Mouse (Mus musculus): ENCODE data around the gene Pkdrej.

The Pkdrej gene

DNA sequence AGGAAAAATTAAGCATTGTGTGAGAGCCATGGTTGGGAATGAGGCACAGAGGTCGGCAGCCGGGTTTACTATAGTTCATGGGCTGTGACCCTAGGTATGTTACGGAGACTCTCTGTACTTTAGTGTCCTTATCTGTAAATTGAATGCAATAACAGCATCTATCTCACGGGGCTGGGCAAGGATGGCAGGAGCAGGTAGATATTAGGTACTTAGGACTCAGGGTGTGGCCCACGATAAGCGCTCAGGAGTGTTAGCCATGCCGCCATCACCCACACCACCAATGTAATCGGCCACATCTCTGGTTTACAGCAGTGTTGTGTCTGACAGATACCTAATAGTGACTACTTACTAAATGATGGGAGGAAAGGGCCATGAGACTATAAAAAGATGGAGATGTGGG is 52.5 kb downstream of the Pkdrej start:
- 95% methylated on average over 8 of the region's 8 CpGs for WGBS

DNA sequence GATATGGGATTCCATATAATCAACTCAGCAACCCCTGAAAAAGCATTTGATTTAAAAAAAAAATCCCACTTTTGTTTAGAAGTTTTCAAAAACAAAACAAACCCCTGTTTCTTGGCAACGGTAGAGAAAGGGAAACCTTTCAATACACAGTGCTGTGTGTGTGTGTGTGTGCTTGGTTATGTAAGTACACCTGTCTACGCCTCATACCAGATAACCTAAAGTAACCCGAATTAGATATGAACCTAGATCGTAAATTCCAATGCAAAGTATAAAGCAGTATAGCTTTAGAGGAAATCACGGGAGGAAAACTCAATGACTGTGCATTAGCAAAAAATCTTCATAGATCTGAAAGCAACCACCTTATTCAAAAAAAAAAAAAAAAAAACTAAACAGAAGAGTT is 54.9 kb downstream of the Pkdrej start:
- 86% methylated on average over 5 of the region's 5 CpGs for WGBS

DNA sequence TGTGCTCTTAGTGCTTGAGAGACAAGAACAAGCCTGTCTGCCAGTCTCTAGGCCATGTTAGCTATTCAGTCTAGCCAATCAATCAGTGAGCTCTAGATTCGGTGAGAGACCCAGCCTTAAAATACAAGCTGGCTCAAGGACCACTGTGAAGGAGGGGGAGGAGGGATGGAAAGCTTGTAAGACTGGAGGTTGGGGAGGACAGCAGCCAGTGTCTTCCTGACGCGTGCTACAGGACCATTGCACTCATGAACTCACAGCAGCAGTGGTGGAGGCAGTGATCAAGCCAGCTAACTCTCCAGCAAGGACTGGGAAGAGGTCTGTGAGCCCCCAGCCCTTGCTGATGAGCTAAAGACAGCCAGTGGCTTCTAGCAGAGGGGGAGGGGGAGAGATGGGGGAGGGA is 56.5 kb downstream of the Pkdrej start:
- 57% methylated on average over 3 of the region's 3 CpGs for WGBS

Measured in cerebral cortex, adult 2 months (tissue).